Mouse (Mus musculus): ENCODE measurements around the gene Itgb2l.

Gene Itgb2l

DNA sequence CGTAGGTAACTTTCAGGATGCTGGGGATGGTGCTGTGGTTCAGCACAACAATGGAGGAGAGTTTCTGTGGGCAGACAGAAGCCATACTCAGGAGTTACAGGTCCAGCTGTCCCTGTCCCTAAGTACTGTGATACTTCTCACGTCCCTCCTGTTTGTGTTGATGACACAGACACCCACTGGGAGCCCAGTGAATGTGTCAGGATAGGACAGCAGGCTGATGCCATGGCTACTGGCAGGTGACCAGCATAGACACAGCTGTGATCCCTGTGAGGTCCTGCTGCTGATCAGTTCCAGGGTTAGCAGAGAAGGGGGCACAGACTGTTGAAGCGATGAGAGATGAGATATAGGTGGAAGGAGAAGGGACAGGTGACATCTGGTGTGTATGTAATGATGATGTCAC, 14.4 kb downstream of the Itgb2l start:
- DNase-seq (ENCODE audit: low read depth, low spot score), result no peak

DNA sequence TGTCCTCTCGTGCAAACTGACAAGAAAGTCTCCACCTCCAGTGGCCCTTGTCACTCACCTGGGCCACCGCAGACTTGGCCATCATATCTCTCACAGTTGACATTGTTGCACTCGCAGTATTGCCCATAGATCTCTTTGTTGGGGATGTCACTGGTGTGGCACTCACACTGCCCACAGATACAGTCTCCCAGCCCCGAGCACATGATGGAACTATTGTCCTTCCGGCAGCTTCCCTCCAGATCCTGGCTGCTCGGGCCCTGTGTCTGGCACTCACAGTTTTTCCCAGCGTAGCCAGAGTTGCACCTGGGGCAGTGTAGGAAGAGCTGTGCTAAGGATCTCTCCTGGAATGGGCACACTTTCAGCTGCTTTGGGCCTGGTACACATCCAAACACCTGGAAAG, 16.7 kb downstream of the Itgb2l start:
- no peak for DNase-seq (ENCODE audit: low read depth, low spot score)

- DNase-seq (ENCODE audit: low read depth, low spot score), result no peak
These were observed 18.4 kb downstream of the Itgb2l start for GRCm38 (mm10) chr16:96425044-96425443.

GRCm38 (mm10) chr16:96408064-96408465, 35.4 kb downstream of the Itgb2l start:
- no peak for DNase-seq (ENCODE audit: low read depth, low spot score)

- DNase-seq (ENCODE audit: low read depth, low spot score), result no peak
These were observed 37.1 kb downstream of the Itgb2l start for GRCm38 (mm10) chr16:96406312-96406711.

DNA sequence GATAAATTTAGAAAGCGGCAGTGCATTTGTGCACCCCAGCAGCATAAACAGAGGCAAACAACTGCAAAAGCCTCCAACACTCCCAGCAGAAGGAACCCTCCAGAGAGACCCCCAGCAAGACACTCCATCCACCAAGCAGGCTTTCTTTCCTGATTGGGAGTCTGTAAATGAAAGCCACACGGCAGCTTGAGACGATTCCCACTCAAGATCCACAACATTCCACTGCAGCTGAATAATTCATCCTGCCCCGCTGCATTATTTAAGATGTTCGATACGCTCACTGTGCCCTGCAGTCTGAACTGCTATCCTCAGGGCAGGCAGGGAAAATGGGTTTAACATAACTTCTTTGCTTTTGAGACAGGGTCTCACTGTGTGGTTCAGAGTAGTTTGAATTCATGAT, 41.1 kb downstream of the Itgb2l start:
- DNase-seq (ENCODE audit: low read depth, low spot score), result no peak

- no peak for DNase-seq (ENCODE audit: low read depth, low spot score)
These were observed 43.4 kb downstream of the Itgb2l start for GRCm38 (mm10) chr16:96400046-96400445.

- no peak for DNase-seq (ENCODE audit: low read depth, low spot score)
These were observed 44.6 kb downstream of the Itgb2l start for GRCm38 (mm10) chr16:96398806-96399205.

GRCm38 (mm10) chr16:96396013-96396650, 47.3 kb downstream of the Itgb2l start:
- DNase-seq (ENCODE audit: low read depth, low spot score), result no peak

DNA sequence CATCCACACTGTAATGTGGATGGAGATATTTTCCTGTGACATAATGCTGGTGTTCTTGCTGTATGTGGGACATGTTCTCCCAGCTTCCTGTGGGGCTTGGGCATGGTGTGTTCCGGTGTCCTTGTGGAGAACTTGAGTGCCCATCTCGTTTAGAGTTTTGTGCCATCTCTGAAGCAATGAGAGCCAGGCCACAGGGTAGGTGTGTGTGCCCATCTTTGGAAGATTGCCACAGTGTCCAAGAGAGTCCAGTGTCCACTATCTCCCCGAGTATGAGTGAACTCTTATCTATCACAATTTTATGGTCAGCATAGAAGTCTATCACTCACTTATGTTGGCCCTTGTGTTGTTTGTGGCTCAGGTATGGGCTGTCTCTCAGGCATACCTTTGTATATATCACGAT, 47.9 kb downstream of the Itgb2l start:
- DNase-seq (ENCODE audit: low read depth, low spot score), result no peak

- no peak for DNase-seq (ENCODE audit: low read depth, low spot score)
These were observed 52.3 kb downstream of the Itgb2l start for GRCm38 (mm10) chr16:96391070-96391469.

DNA sequence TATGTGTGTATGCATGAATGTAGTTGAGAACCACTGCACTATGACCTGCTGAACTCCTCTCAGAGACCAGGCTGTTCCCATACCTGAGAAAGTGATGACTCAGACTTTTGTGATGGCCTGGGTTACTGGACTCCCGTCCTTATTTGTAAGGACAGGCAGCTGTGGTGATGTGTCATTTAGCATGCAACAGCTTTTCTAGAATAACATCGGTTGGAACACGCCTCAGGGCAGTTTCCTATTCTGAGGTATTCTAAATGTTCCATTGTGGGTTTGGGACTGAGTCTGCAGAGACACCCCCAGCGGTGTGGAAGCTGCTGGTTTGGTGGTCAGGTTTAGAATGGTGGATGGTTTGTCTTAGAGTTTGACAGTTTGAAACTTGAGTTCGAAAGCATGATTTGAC, 54.9 kb downstream of the Itgb2l start:
- no peak for DNase-seq (ENCODE audit: low read depth, low spot score)

DNA sequence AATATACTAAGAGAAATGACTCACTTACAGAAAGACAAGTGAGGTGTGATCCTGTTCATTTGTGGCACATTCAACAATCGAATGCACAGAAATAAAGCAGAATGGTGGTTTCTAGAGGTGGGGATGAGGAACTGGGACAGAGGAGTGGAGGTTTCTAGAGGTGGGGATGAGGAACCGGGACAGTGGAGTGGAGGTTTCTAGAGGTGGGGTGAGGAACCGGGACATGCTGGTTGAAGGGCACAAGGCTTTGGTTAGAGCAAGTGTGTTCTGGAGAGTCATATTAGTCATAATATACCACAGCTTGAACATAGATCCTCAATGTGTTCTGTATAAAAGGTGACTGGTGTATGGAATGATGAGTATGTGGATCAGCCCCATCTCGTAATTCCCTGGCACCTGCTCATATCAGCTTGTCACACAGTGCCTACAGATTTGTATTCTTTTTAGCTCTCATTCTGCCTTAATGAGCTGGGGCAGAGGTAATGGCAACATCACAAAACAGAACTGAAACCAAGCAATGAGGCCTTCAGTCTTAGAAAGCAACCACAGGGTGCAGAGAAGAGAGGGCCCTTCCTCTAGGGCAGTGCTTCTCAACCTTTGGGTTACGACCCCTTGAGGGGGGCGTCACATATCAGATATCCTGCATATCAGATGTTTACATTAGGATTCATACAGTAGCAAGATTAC, 55.6 kb downstream of the Itgb2l start:
- no peak for DNase-seq (ENCODE audit: low read depth, low spot score)

DNA sequence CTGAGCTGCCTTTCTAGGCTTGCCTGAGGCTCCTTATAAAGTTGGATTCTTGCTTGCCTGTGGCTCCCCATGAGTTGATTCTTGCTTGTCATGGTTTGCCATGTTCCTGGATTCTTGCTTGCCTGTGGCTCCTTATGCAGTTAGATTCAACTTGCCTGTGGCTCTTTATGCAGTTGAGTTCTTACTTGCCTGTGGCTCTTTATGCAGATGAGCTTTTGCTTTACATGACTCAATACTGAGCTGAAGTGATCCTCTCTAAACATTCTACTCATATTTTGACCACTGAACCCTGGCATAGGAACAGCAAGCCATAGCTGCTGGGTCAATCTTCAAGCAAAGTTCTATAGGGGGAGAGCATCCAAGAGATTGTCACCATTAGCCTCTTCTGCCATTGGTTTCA, 58.7 kb downstream of the Itgb2l start:
- DNase-seq (ENCODE audit: low read depth, low spot score), result no peak

DNA sequence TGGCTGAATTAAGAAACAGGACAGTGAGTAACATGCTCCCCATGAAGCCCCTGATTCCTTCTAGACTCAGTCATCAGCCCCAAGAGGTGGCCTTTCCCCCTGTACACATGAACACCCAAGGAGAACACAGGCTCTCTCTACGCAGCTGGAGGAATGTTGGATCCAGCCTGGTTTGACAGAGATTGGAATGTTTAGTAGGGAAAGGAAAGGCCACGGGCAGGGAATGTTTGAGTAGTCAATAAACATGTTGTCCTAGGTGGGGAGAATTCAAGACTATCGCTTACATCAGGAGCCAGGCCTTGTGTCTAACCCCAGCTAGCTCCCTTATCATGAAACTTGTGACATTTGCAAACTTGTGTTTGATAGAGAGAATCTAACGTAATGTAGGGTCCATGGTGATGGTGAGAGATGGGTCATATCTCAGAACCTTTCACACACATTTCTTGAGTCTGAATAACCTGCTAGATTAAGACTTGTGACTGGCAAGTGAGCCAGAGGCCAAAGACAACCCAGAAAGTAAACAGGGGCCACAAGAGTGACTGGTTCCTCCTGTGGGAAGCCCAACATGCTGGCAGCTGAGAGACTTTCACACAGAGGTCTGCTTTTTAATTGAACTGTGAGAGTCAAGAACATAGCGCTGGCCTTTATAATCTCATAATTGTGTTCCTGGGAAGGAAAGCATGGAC, 60.8 kb downstream of the Itgb2l start:
- no peak for DNase-seq (ENCODE audit: low read depth, low spot score)

DNA sequence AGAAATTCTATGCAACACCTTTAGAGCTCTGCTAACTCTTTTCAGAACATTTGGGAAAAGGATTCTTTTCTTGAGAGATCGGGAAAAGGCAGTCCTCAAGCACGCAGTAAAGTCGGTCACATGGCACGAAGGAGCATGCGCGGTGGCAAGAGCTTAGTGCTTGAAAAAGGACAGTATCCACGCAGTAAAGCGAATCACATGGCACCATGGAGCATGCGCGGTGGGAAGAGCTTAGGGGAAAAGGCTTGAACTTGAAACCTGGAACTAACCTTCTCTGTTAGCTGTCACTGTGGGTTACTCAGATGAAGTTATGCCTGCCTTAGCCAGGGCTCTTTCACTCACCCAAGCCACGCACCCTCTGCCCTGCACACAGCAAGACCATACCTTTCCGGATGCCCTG, 62.0 kb downstream of the Itgb2l start:
- no peak for DNase-seq (ENCODE audit: low read depth, low spot score)

DNA sequence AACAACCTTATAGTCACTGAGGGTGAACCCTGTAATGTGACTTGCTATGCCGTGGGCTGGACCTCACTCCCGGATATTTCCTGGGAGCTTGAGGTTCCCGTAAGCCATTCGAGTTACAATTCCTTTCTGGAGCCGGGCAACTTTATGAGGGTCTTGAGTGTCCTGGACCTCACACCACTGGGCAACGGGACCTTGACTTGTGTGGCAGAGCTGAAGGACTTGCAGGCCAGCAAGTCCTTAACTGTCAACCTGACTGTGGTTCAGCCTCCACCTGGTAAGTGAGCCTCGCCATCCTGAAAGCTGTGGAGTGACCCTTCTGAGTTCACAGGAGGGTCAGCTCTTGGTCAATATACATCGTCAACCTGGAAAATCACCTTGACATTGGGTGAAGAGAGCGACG, 65.3 kb downstream of the Itgb2l start:
- no peak for DNase-seq (ENCODE audit: low read depth, low spot score)

GRCm38 (mm10) chr16:96376342-96376741, 67.1 kb downstream of the Itgb2l start:
- no peak for DNase-seq (ENCODE audit: low read depth, low spot score)

DNA sequence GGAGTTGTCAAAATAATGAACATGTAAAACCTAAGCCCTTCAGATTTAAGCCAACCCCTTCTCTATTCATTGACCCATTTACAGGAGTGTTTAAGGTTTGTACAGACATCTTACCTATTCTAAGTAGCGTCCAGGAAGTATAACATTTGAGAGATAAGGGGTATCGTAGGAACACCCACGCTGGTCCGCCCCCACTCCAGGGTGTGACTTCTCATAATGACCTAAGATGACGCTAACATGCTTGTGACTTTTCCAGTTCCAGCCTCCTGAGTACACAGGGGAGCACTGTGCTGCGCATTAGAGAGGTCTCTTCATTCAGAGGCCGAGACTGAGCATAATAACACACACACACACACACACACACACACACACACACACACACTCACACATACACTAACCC, 67.9 kb downstream of the Itgb2l start:
- no peak for DNase-seq (ENCODE audit: low read depth, low spot score)

GRCm38 (mm10) chr16:96372752-96373118, 70.7 kb downstream of the Itgb2l start:
- DNase-seq (ENCODE audit: low read depth, low spot score), result no peak

All from retina, postnatal 7 days (tissue).